Mouse (Mus musculus) embryonic facial prominence, embryonic 10.5 days (tissue): ENCODE data around the gene Cd274. TPM values are rescaled to one million over a fixed set of nuclear protein-coding genes. Genes with fewer than 3 reads are reported as not detected.
"Not testable (repeated sequence)": the region's sequence is repeated elsewhere in the genome, so short reads cannot be mapped to it uniquely, and the experiment has no call there.

Experiments used
- DNase-seq: peaks from one replicate; pipeline ENCODE4 v3.0.0-alpha.2; 2017; ENCODE audit warnings: low spot score
- H3K27ac ChIP-seq: fragments of 300-500 bp; sonication (generic); replicated peaks from 2 replicates; pipeline ENCODE4 v1.5.1; 2016; ENCODE audit warnings: mild to moderate bottlenecking
- H3K27me3 ChIP-seq: fragments of 300-500 bp; sonication (generic); replicated peaks from 2 replicates; pipeline ENCODE4 v1.6.1; 2016; ENCODE audit warnings: low read depth, mild to moderate bottlenecking; ENCODE audit not compliant: poor library complexity, severe bottlenecking
- H3K36me3 ChIP-seq: fragments of 300-500 bp; sonication (generic); replicated peaks from 2 replicates; pipeline ENCODE4 v1.6.1; 2016; ENCODE audit warnings: mild to moderate bottlenecking, moderate library complexity
- H3K4me1 ChIP-seq: fragments of 300-500 bp; sonication (generic); 2 replicates; pipeline ENCODE4 v1.6.1; 2016
- H3K4me3 ChIP-seq: fragments of 300-500 bp; sonication (generic); 2 replicates; pipeline ENCODE4 v1.5.1; 2016; ENCODE audit warnings: mild to moderate bottlenecking, moderate library complexity
- H3K9me3 ChIP-seq: fragments of 300-500 bp; sonication (generic); 2 replicates; pipeline ENCODE4 v1.6.1; 2016; ENCODE audit warnings: mild to moderate bottlenecking
- WGBS: fragments of 180-500 bp; shearing (Covaris S2); methylation state at CpG from one replicate; pipeline ENCODE4 v1.1.7; 2016; 5-methylcytosine and 5-hydroxymethylcytosine counted together
- polyA plus RNA-seq: library from polyadenylated mRNA; unstranded; fragments of >200 nt; fragmentation: Nextera tagmentation; extraction: Ambion mirVana; gene quantifications from 2 replicates; pipeline ENCODE4 v1.2.1, GENCODE M21; 2016

Gene Cd274
- polyA plus RNA-seq, 1 experiment from 2014 or later, result 0.11 TPM

DNA sequence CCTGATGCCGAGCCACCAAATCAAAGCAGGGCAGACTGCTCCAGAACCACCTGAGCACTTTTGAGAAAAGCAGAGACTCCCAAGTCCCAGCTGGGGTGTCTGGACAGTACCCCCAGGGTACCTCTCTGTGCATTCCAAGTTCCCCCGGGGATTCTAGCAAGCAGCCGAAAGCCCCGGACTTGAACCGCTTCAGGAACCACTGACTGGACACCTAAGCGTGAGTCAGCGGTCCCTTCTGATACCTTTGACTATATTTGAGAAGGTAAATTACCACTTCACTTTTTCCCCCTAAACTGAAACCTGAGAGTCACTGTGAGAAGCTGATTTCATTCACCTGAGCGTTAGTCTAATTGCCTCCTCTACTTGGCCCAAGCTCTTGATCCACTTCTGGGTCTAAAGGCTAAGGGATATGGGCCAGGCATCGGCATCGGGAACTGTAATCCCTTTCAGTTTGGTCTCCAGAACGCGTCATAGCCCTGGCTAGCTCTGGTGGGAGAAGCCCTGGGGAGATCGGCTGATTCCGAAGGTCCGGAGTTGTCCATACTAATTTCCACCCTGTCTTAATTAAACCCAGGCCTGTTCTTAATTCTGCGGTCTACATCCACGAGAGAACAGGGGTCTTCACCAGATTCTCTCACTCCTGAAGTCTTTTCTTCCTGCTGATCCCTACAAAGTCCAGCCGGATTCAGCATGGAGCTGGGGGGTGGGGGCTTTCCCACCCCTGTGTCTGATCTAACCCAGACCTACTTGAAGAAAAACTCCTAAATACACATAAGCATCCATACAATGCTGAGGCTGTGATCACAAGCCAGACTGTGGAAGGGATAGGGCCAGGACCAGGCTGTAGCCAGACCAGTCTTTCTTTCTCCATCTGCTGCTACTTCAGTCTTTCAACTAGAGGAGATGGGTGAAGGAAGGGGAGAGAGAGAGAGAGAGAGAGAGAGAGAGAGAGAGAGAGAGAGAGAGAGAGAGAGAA lies 39.1 kb downstream of the Cd274 start:
- Histone ChIP-seq H3K4me1 (peaks cover 37% of the 10 kb centered on the region), H3K4me3 (no peak overlapping the region), H3K36me3 (no peaks in the 10 kb centered on the region), H3K27me3 (no peaks in the 10 kb centered on the region), H3K27ac (peak overlapping the region; percentile 78), H3K9me3 (no peaks in the 10 kb centered on the region)
- 55% methylated on average over 18 of the region's 18 CpGs for WGBS
- DNase-seq, result peak; percentile 54

DNA sequence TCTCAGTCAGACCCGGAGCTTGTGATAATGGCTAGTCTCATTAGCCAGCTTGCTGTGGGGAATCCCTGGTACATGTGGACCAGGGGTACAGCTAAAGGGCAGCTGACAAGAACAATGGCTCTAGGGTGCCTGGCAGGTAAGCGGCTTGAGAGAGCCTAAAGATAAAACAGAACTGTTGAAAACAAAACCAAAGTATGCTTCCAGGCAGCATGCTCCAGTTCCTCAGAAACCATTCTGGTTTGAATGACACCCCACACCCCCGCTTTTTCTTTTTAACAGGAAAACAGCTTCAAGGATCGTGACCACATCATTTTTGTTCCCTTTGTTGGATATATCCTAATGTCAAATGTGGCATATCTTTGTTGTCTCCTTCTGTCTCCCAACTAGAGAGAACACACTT lies 43.4 kb downstream of the Cd274 start, which contains the start of gene Pdcd1lg2:
TSS of gene Pdcd1lg2 (plus strand) at position 301 of the 400 bp plus-strand sequence.
- WGBS, result 85% methylated on average over 4 of the region's 4 CpGs
- Histone ChIP-seq H3K36me3 (no peaks in the 10 kb centered on the region), H3K27me3 (no peaks in the 10 kb centered on the region)

DNA sequence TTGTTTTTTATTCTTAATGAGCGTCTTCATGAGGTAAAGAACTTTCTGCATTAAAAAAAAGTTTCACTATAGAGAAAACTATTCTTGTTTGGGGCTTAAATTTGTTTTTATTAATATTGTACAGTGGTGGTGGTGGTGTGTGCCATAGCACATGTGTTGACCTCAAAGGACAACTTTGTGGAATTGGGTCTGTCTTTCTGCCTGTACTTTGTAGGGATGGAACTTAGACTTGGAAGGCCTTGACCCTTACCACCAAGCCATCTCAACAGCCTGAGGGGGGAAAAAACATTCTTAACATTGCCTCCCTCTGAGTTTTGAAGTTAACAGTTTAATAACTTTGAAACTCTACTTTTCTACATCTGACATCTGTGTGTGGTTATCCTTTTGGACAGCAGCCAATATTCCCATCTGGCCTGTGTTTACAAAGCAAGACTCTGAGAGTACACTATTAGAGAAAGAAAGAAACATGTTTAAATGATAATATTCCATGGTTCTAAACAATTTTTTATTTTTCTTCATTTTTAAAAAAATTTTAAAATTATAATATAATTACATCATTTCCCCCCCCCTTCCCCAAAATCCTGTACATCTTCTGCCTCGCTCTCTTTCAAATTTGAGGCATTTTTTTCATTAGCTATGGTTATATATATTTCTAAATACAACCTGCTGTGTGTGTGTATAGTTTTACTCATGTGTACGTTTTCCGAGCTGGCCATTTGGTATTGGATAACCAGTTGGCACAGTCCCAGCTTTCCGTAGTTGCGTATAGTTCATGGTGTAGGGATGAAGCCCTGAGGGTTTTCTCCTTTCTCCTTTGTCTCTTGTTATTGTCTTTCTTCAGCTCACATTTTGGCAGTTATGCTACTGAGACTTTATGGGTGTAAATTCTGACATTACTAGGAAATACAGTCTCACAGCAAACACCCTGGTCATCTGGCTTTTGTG lies 45.5 kb downstream of the Cd274 start:
- no peaks in the 10 kb centered on the region for H3K36me3 ChIP-seq
- H3K4me1 ChIP-seq, result peaks cover 20% of the 10 kb centered on the region
- 67% methylated on average over 6 of the region's 6 CpGs for WGBS
- H3K27me3 ChIP-seq, result no peaks in the 10 kb centered on the region
- no peak overlapping the region for H3K4me3 ChIP-seq
- H3K27ac ChIP-seq, result no peak overlapping the region; the same call in 1 of the 2 replicates
- DNase-seq, result peak; percentile 48
- H3K9me3 ChIP-seq, result no peaks in the 10 kb centered on the region

More for the DNA sequence above, 43.4 kb downstream of the Cd274 start, which contains the start of gene Pdcd1lg2:
- no peak for DNase-seq
- no peak within 1 kb of the TSS for H3K4me3 ChIP-seq
- H3K27ac ChIP-seq, result no peak within 1 kb of the TSS
- peaks cover 28% of the 10 kb centered on the region for H3K4me1 ChIP-seq
- no peaks in the 10 kb centered on the region for H3K9me3 ChIP-seq

DNA sequence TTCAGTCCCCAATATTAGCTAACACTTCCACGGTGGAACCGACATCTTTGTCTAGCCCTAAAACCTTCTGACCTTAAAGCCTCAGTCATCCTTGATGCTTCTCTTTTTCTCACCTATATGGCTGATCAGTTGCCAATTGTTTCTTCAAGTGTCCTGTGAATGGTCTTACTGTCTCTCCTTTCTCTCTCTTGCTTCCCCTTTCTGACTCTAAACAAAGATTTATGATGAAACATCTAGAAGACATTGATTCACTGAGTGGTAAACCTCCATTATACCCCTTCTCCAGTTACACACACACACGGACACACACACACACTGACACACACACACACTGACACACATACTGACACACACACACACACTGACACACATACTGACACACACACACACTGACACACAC lies 47.3 kb downstream of the Cd274 start:
- 89% methylated on average over 3 of the region's 3 CpGs for WGBS
- H3K4me3 ChIP-seq, result no peak overlapping the region
- H3K4me1 ChIP-seq, result peaks cover 17% of the 10 kb centered on the region

DNA sequence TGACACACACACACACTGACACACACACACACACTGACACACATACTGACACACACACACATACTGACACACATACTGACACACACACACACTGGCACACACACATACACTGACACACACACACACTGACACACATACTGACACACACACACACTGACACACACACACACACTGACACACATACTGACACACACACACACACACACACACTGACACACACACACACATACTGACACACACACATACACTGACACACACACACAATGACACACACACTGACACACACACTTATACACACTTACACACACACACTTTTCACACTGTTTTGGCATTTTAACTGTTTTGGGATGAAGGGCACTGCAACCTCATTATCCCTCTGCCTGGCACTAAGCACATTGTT lies 47.7 kb downstream of the Cd274 start:
- not testable (repeated sequence) for H3K36me3 ChIP-seq, H3K27ac ChIP-seq, H3K9me3 ChIP-seq, H3K4me3 ChIP-seq, H3K27me3 ChIP-seq, DNase-seq
- H3K4me1 ChIP-seq, result peaks cover 17% of the 10 kb centered on the region

More for the DNA sequence above, 47.3 kb downstream of the Cd274 start:
- Histone ChIP-seq H3K27me3 (no peaks in the 10 kb centered on the region), H3K9me3 (no peaks in the 10 kb centered on the region), H3K36me3 (no peaks in the 10 kb centered on the region), H3K27ac (no peak overlapping the region)
- DNase-seq, result no peak

DNA sequence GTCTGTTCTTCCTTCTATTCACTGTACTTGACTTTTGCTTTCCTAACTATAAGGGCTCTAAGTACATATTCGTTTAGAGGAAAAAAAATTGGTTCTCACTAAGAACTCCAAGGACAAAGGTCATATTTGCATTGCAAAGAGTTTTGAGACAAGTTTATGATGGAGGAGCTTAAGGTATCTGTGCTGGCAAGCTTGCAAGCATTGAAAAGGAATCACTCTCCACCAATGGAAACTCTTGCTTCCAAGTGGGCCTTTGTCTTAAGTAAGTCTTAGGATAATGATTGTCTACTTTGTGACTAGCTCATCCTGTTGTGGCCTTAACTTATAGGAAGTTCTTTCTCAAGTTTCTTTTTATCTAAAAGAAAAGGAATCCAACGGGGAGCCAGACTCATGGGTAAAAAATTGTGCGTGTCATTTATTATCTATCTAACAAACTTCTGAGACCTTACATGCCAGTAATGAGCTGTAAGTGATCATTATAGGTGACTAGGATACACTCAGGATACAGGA lies 49.2 kb downstream of the Cd274 start:
- Histone ChIP-seq H3K27ac (no peak overlapping the region), H3K9me3 (no peaks in the 10 kb centered on the region), H3K27me3 (no peaks in the 10 kb centered on the region), H3K4me1 (peaks cover 17% of the 10 kb centered on the region), H3K36me3 (no peaks in the 10 kb centered on the region), H3K4me3 (no peak overlapping the region)
- WGBS, result 76% methylated on average over 3 of the region's 3 CpGs
- DNase-seq, result no peak

DNA sequence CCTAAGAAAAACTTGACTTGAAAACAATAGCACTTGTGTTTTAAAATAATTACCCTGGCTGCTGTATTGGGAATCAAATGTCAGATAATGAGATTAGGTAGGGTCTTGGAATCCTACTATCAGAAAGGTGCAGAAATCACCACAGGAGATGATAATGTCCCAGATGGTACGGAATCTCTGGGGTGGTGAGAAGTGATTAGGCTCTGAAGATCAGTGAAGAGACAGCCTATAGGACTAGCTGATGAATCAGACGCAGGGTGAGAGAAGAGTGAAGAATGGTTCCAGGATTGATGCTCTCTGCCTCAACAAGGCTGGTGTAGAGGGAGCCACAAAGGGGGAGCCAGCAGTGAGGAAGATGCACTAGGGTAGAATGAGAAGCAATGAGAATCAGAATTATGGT lies 49.9 kb downstream of the Cd274 start:
- H3K27me3 ChIP-seq, result no peaks in the 10 kb centered on the region
- 63% methylated on average over 2 of the region's 2 CpGs for WGBS
- DNase-seq, result no peak
- H3K9me3 ChIP-seq, result no peaks in the 10 kb centered on the region
- H3K36me3 ChIP-seq, result no peaks in the 10 kb centered on the region
- H3K27ac ChIP-seq, result no peak overlapping the region
- no peak overlapping the region for H3K4me3 ChIP-seq
- H3K4me1 ChIP-seq, result peaks cover 17% of the 10 kb centered on the region

DNA sequence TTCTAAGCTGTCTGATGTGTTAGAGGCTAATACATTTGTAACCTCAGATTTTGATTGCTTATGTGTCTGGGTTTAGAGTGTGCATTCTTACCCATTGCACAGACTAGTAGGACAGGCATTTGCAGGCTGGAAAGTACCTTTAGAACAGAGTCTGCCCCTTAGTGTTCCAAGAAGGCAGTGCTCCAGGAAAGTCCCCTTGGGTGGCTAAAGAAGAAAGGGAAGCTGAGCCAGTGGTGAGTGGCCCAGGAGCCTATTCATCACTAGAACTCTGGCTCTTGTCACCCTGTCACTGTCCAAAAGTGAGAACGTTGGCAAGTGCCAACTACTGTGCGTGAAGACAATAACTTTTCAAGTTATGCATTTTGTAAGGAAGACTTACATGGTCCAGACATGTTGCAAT lies 50.6 kb downstream of the Cd274 start:
- Histone ChIP-seq H3K27me3 (no peaks in the 10 kb centered on the region), H3K9me3 (no peaks in the 10 kb centered on the region), H3K36me3 (no peaks in the 10 kb centered on the region), H3K4me1 (peaks cover 17% of the 10 kb centered on the region), H3K4me3 (no peak overlapping the region), H3K27ac (no peak overlapping the region)
- no peak for DNase-seq
- WGBS, result 89% methylated on average over 2 of the region's 2 CpGs

DNA sequence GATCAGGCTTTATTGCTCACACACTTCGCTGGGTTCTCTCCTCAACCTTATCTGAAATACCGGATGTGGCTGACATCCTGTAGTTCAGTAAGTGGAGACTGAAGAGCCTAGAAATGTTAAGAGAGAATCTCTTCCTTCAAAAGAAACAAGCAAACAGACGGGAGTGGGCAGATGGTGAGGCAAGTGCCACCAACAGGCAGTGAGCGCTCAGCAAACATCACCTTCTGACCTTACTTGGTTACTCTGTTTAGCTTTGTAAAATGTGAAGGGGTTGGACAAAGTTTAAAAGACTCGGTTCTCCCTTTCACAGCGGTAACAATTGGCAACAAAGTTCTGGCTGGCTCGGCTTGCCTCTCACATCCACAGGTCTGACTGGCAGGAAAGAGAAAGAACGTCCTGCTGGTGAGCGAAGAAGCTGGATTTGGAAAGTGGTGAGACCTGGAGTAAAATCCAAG lies 51.4 kb downstream of the Cd274 start:
- no peak for DNase-seq
- no peak overlapping the region for H3K4me3 ChIP-seq
- H3K4me1 ChIP-seq, result peaks cover 12% of the 10 kb centered on the region
- no peak overlapping the region for H3K27ac ChIP-seq
- H3K27me3 ChIP-seq, result no peaks in the 10 kb centered on the region
- H3K36me3 ChIP-seq, result no peaks in the 10 kb centered on the region
- WGBS, result 47% methylated on average over 9 of the region's 9 CpGs
- H3K9me3 ChIP-seq, result no peaks in the 10 kb centered on the region

DNA sequence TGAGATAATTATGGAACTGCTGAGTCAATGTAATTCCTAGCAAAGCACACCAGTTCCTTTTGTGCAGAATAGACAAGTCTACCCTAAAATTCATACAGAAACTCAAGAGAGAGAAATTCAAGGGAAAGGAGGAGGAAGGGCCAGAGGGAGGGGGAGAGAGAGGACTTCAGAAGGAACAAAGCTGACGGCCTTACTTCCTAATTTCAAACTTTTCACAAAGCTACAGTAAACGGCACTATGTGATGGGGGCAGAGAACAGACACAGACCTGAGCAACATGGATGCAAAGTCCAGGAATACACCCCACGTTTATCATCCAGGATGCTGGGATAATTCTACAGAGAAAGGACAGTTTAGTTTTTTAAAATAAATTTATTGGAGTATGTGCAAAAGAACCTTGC lies 52.3 kb downstream of the Cd274 start:
- WGBS, result 70% methylated on average over 3 of the region's 3 CpGs
- H3K9me3 ChIP-seq, result no peaks in the 10 kb centered on the region
- H3K27ac ChIP-seq, result no peak overlapping the region
- H3K27me3 ChIP-seq, result no peaks in the 10 kb centered on the region
- peaks cover 12% of the 10 kb centered on the region for H3K4me1 ChIP-seq
- H3K36me3 ChIP-seq, result no peaks in the 10 kb centered on the region
- no peak overlapping the region for H3K4me3 ChIP-seq
- no peak for DNase-seq

DNA sequence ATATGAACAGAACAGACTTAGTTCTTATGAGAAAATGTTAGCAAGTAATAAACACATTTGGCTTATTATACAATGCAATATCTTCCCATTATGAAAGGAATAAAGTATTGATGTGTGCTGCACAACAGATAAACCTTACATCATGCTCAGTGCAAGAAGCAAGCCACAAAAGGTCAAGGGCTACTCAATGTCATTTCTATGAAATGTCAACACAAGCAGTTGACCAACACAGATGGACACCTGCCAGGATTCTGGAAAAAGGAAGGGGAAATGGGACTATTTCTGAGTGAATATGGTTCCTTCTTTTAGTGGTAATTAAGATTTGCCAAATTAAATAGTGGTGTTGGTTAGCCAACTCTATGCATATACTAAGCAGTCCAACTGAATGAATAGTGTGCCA lies 52.7 kb downstream of the Cd274 start:
- Histone ChIP-seq H3K27ac (no peak overlapping the region), H3K4me1 (peaks cover 12% of the 10 kb centered on the region), H3K9me3 (no peaks in the 10 kb centered on the region), H3K27me3 (no peaks in the 10 kb centered on the region), H3K36me3 (no peaks in the 10 kb centered on the region), H3K4me3 (no peak overlapping the region)
- no peak for DNase-seq

DNA sequence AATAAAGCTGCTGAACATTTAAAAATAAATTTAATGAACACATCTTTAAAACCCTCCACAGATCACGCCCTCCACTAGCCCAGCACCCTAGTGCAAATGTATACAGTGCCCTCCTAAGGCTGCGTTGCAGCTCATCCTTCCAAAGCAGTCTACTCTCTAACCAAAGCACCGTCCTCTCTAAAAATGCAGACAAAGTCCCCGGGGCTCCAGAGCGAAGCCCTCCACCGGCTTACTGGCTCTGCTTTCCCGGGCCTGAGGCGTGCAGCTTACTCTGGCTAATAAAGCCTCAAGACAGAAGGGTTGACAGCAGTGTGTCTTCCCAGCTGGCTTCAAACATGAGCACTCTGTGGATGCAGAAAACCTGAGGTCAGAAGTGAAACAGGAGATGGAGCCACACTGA lies 53.1 kb downstream of the Cd274 start:
- no peak for DNase-seq
- 81% methylated on average over 8 of the region's 8 CpGs for WGBS
- Histone ChIP-seq H3K27me3 (no peaks in the 10 kb centered on the region), H3K27ac (no peak overlapping the region), H3K4me1 (peaks cover 12% of the 10 kb centered on the region), H3K9me3 (no peaks in the 10 kb centered on the region), H3K36me3 (no peaks in the 10 kb centered on the region), H3K4me3 (no peak overlapping the region)
